Mouse (Mus musculus): ENCODE results near the gene Hint1.

GRCm38 (mm10) chr11:54868445-54868844, 2.3 kb downstream of the Hint1 start:
- TF ChIP-seq POLR2A (IDR thresholded peaks at IDR 0.05; ENCODE audit: insufficient read depth, low read depth, low read length): no peak
- no peak for TF ChIP-seq CTCF (IDR thresholded peaks at IDR 0.05; ENCODE audit: insufficient read depth, low read depth, low read length)
